Mouse (Mus musculus) frontal cortex, postnatal 10 days (tissue): ENCODE results near the gene Scd4.

Experiments
- DNase-seq, 2 experiments: peaks; one replicate each; pipeline ENCODE4 v3.0.0; 2022; ENCODE audit warnings: low spot score in 2 of 2, mixed read lengths in 1 of 2

The Scd4 gene

DNA sequence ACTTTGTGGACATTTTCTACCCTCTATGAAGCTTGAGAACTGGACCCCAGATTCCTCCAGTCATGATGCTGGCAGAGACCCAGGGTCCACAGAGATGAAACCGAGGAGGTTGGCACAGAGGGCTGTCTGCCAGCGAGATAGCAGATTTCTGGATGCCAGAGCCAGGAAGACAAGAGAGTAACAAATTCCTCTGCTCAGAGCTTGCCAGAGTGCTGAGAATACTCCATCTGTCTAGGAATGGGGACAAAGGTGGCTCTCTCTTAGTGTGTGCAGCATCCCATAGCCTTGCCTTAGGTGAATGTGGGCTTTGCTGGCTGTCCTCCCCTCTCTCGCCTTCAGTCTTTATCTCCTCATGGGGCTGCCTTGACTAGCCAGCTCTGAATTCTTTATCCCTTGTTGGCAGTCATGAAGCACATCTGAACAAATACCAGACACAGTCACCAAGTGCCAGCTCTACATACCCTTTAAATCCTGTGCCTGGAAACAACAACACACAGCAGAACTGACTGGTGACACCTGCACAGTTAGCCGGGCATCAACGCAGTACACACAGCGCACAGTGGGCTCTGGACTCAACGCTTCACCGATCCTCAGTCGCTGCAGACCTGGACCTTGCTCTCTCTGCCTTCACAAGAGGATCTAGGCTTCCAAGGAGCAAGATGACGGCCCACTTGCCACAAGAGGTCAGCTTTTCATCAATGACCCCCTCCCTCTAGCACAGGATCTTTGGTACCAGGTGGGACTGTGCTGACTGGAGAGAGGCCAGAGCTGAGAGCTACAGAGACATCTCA is at the start of gene Scd4:
Gene Scd4, plus strand, starts transcription at position 260 of the 791 bp plus-strand sequence.
- DNase-seq = peak in 1 of 2 experiments; percentile 19

DNA sequence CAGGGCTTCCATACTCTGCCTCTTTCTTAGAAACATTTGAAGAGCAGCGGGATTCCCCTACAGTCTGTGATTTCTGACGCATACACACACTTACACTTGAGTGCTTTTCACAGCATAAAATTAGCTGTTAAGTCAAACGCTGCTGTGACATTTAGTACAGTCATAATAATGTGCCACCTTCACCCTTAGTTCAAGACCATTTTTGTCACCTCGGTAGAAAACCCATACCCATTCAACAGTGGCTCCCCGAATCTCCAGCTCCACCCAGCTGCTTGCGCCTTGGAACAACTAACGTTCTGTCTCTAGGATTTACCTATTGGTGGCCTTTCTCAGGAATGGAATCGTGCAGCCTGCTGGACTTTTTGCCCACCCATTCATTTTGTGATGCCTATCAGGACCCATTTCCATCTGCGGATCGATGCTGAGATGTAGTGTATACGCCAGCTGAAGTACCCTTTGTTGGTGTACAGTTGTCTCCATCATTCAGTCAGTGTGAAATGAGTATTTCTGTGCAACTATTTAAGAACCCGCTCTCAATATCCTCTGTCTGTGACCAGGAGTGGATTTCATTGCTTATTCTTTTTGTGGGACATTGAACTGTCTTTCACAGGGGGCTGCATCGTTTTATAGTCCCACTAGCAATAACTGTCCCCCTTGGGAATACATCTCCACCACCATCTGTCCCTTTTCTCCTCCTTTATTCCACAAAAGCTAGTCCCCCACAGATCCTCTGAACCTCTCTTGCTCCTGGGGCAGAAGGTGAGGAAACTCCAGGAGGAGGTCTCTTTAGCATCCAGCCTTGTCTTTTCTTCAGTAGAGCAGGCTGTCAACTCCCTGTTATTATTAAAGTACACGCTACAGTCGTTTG is 49.5 kb upstream of the Scd4 start:
- no peak for DNase-seq

DNA sequence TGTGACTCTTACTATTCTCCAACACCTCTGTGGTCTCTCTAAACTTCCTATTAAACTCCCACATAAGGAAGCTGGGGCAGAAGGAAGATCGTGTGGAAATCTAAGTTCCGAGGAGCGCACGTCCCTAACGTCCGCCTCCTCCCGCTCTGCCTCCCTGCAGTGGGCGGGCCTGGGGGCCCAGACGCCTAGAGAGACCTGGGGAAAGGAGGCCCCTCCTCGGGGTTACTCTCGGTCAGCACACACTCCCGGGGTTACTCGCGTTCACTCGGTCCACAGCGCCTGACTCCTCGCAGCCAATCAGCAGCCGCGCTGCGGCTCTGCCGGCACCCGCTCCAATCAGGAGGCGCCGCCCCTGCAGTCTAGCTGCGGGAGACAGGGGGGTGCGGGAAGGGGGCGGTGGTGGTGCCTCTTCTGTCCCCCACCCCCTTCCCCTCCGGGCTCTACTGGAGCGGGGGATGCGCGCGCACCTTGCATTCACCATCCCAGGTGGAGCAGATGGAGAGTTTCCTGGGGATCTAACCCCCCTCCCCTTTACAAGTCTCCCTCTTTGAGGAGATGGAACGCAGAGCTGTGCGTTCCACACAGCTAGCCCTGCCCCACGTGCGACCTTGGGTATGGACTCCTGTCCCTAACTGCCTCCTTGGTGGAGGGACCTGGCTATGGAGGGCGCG is 48.7 kb upstream of the Scd4 start:
- DNase-seq = peak; percentile 92 to 93

DNA sequence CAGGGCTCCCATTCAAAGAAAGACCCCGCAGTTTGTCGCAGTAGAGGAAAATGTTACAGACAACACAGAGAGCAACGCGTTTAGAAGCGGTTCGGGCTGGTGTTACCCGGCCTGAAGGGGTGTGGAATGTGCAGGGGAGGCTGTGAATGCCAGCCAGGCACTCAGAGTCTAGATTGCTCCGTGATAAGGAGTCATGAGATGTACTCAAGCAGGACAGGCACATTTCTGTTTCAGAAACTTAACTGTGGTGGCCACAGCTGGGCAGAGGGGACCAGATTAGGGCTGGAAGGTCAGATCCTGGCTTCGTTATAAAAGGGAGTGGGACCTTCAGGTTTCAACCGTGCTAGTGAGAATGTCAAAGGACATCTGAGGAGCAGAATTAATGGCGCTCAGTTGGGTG is 48.2 kb upstream of the Scd4 start:
- DNase-seq = no peak

GRCm38 (mm10) chr19:44285554-44285953 is 47.3 kb upstream of the Scd4 start:
- DNase-seq = no peak

DNA sequence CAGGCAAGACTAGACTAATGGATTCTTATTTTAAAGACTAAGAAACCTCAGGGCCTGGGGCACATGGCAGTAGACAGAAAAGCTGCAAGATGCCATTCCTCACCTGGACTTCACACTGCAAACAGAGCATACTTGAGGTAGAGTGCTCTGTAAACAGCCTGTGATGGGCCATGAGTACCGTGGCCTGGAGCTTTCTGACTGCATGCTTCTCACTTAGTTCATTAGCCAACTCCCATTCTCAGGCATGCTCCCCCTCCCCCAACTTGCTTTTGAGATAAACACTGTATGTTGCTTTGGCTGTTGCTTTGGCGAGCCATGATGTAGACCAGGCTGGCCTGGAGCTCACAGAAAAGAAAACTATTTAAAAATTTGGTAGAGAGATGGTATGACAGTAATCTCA is 46.8 kb upstream of the Scd4 start:
- DNase-seq = no peak

DNA sequence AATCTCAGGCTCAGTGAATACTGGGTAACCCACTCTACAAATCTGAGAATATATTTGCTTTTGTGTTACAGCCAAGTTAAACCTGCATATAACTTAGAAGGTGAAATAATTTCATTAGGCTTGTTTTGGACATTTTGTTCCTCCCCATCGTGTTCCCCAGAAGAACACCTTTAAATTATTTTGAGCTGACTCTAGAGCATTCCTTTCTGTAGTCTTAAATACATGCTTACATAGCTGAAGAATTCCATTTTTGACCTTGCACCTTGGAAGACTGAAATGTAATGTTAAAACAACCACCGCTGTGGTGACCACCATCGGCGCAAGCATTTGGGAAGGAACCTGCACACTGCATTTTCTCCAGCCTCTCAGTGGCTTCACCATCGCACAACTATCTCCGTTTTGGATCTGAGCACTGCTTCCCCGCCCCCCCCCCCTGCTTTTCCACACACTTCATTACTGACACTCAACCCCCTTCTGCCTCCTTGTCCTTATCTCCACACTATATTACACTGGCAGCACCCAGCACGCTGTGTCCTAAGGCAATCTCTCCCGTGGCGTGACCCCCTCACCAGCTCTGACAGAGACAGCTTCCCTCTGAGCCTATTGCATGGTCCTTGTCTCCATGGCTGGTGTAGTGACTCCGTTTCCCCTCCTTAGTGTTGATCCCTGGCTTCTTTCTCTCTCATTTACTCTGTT is 45.3 kb upstream of the Scd4 start:
- no peak for DNase-seq

DNA sequence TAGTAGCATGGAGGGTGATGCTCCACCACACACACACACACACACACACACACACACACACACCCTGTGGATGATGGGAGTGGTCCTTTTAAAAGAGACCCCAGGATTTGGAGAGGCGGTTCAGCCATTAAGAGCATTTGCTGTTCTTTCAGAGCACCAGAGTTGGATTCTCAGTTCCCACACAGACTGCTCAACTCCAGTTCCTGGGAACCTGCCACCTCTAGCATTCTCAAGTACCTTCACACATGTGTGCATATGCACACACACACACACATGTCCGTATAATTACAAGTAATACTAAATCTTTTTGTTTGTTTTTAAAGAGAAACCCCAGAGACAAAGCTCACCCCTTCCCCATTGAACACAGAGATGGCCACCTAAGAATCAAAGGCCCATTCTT is 40.8 kb upstream of the Scd4 start:
- no peak for DNase-seq

DNA sequence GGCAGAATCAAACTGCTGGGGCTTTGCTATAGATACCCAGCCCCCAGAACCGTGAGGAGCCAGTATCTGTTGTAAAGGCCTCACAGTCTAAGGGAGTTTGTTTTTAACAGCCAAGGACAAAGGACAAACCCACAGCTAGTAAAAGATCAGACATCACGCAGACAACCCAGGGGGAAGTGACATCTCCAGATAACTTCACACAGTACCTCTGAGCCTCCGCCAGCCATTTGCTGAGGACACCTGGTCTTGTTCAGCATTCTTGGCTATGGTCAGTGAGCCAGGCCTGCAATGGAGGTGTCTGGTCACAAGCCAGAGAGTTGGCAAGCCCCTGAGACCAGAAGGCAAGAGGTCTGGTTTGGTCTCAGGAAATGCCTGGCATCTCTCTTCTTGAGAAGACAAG is 40.4 kb upstream of the Scd4 start:
- no peak for DNase-seq

- no peak for DNase-seq
These were observed 39.7 kb upstream of the Scd4 start, which contains the start of gene Scd2 for GRCm38 (mm10) chr19:44292941-44293768. Gene Scd2 (plus strand): TSS chr19:44293674.

- peak; percentile 93 to 96 for DNase-seq
These were observed 38.9 kb upstream of the Scd4 start for GRCm38 (mm10) chr19:44293769-44294551.

DNA sequence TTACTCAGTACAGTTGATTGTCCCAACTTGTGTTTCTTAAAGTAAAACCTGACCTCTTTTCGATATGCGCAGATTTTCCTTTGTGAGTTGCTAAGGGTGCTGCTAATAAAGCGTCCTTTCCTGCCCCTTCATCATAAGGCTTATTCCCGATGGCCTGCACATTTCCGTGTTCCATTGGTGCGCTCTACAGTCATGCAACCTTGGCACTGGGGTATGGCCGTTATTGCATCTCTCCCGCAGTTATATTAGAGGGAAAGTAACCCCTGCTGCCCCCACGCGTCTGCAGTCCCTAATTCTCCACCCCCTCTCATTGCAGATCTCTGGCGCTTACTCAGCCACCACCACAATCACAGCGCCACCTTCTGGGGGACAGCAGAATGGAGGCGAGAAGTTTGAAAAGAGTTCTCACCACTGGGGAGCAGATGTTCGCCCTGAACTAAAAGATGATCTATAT is 38.3 kb upstream of the Scd4 start:
- peak; percentile 76 to 87 for DNase-seq

DNA sequence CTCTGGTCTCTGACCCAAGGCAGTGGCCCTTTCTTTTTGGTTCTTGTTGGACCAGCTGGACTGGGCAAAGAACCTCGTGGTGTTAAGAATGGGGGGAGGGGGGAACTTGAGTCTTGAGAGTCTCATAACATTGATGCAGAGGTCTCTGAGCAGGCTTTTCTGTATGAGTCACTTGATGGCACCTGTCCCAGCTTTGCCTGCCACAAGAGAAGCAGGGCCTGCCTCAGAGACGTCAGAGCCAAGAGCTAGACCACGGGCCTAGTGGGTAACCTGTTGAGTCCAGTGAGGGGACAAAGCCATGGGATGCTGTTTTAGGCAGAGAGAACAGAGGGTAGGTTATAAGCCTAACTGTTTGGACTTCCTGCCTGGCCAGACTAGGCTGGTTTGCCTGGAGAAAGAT is 37.6 kb upstream of the Scd4 start:
- no peak for DNase-seq

DNA sequence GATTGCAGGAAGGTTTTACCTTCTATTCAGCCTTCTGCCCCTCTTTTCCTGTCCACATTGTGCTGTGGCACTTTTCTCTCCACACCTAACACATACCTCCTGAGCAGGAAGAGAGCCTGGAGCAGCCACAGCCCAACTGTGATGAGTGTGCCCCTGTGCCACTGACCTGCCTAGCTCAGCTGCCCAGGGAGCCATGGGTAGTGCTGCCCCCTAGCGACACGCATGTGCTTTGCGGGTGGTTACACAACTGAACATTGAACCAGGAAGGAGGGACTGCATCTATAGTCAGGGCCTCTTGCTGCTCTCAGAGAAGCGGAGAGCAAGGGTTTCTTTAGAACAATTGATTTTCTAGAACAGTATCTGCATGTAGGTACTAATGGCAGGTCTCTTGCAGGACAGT is 37.2 kb upstream of the Scd4 start:
- peak; percentile 75 to 85 for DNase-seq

DNA sequence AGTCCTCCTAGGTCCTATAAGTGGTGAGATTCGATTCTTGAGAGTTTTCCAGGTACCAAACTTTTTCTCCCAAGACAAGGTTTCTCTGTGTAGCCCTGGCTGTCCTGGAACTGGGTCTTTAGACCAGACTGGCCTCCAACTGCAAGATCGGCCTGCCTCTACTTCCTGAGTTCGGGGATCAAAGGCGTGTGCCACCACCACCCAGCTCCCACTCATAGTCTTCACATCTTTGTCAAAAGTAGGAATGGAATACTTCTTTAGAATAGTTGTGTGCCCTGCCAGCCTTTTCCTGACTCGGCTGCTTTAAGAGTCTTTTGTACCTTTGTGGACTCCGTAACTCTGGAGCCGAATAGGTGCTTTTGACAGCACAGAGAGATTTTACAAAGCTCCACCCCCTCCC is 36.7 kb upstream of the Scd4 start:
- no peak for DNase-seq

DNA sequence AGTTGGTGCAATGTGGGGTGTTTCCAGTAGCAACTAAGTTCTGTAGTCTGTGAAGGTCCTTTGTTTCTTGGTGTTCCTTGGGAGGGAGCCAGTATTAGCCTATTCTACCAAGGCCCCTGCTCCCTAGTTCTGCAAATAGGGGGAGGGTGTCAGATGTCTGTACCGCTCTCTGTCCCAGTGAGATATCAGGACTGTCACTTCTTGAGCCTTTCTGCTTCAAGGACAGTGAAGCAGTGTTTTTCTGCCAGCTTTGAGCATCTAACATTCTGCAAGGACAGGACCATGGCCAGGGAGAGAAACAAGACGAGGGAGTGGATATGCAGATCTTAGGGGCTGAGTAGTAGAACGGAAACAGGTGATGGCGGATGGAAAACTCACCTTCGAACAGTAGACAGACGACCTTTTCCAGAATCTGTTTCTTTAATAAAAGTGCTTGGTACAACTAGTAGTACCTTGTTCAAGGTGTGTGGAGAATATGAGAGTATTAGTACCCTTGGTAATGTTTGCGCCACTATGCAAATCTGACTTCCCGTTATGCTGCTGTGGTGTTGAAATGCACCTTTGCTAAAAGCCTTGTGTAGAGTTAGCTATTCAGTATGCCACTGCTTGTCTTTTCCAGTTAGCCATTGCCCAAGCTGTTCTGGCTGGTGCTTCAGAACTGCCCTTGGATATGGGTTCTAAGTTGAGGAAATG is 35.7 kb upstream of the Scd4 start:
- no peak for DNase-seq

GRCm38 (mm10) chr19:44297862-44298261 is 35.0 kb upstream of the Scd4 start:
- no peak for DNase-seq

DNA sequence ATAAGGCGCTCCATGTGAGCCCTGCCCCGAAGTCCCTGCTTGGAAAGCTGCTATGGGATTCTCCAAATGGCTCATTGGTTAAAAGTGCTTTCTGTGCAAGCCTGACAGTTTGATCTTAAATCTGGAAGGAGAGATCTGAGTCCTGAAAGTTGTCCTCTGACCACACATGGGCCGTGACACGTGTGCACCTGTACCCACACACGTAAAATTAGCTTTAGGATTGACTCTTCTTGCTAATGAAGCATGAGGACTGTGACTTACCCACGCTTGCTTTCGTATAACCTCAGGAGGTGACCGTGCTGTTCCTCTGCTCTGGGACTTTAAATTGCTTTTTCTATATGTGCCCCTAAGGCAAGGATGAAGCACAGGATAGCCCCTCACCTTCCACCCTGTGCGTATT is 33.8 kb upstream of the Scd4 start:
- no peak for DNase-seq

- no peak for DNase-seq
These were observed 33.0 kb upstream of the Scd4 start for GRCm38 (mm10) chr19:44299902-44300301.
